Mouse (Mus musculus): ENCODE data around the gene Zfr2.

Gene Zfr2

DNA sequence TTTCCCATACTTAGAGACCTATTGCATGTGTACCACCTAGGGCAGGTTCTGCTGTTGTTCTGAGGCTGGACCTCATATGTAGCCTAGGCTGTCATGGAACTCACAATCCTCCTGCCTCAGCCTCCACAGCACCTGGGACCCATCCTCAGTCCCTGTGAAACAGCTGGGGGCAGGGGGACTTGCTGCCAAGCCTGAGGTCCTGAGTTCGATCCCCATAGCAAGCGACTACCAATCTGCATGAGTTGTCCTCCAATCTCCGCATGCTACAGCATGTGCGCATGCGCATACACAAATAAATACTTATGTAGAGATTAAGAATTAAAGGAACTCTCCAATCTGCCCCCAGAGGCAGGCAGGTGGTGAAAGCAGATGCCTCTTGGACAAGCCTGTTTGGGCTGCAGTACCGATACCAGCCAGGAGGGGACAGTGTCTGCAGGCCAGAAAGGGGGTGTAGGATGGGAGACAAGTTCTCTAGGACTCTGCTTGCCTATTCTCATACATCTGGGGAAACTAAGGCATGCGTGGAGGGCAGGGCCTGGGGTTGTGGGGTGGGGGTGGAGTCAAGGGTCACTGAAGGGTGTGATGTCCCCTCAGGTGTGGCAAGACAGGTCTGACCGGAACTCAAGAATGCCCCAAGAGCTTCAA, 54.7 kb downstream of the Zfr2 start:
- DNase-seq (ENCODE audit: low spot score in 2 of 2), result no peak

DNA sequence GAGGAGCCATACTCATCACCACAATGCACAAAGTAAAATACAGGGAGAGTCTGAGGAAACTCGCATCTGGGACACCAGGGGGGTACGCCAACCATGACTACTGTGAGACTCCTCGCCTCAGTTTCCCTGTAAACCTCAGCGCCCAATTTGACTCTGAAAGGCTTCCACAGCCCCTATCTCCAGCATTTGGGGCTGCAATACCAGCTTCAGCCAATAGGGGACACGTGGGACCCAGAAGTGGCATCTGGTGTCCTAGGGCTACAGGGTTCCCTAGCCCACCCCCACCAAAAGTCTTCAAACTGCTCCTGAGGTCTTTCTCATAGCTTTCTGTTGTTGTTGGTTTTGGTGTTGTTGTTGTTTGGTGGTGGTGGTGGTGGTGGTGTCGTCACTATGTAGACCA, 55.6 kb downstream of the Zfr2 start:
- no peak for DNase-seq (ENCODE audit: low spot score in 2 of 2)

DNA sequence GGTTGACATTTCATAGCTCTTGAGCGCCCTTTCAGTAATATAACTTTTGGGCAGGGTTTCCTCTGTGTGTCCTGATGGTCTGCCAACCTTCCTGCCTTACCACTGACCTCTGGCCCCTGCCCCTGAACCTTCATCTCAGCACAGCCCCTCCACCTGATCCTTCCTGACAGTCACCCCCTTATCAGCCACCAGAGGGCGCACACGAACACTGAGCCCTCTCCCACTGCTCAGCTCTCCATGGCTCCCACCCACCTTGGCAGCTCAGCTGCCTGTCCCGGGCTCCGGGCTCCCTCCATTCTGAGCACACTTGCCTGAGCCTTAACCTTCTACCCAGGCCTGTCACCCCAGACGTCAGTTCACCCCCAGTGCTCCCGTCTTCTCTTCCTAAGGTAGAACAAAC, 56.3 kb downstream of the Zfr2 start:
- DNase-seq (ENCODE audit: low spot score in 2 of 2), result peak in 1 of 2 experiments; percentile 52

DNA sequence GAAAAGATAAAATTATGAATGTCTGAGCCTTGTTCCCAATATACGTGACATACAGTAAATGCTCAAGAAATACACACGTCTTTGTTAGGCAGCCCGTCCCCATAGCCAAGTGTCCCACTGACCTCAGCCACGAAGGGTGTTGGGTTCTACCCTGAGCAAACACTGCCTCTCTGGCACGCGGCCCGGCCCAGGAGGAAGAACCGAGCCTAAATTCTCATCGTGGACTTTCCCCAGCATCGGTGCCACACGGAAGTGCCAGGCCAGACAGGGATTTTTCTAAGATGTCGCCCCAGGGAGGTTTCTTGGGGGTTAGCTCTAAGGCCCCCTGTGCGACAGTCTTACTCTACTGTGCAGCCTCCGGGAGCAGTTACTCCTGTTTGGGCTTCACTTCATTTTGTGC, 56.9 kb downstream of the Zfr2 start:
- no peak for DNase-seq (ENCODE audit: low spot score in 2 of 2)

DNA sequence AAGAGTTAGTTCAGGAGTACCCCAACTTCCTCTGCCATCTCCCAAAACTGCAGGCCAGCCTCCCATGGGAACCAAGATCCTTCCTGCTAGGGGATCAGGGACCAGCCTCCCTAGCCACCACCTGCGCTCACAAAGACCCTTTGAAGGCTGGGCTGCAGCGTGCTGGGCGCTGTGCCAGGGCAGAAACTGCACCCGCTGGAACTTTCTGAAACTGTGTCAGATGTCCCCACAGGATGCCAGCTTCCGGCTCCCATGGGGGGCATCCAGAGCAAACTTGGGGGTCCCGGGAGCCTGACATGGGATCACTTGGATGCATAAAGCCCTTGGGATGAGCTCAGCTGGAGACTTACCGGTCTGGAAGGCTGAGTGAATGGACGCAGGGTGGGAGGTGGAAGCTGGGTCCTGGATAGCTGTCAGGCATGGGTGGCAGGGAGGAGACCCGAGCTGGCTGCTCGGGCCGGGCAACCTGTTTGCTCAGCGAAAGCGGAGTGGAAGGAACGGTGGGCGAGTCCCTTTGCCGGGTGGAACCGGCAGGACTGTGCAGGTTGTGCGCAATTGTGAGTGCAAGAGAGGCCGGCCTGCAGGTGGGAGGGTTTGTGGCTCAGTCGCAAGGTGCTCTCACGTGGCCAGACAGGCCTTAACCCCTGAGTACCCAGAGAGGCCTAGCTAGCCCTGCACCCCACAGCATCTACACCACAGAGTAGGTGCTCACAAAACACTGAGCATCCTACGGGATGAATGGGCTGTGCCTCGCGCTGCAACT, 57.9 kb downstream of the Zfr2 start:
- DNase-seq (ENCODE audit: low spot score in 2 of 2), result no peak

DNA sequence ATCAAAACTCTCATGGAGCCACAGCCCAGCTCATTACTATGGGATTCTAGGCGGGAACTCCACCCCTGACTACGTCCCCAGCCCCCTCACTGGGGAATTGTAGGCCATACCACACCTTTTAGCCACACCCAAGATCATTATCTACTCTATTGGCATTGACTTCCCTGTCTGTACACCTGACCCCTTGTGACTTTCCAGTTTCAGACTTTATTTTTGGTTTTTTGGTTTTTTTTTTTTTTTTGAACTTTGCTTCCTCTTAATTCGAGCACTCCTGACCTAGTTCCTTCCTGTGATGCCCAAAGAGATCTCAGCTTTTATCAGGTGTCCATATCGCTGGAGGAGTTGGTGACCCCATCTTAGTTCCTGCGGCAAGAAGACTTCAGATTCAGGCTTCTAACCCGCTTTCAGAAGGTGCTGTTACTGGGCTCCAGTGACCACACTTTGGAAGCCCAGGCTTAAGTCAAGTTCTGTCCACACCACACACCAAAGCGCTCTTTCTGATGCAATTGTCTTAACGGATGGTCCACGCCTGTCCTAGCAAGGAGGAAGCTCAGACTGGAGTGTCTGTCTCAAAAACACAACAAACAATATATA, 58.7 kb downstream of the Zfr2 start, which contains the start of gene Tjp3:
Gene Tjp3 (minus strand): TSS at position 71 of the 594 bp plus-strand sequence.
- no peak for DNase-seq (ENCODE audit: low spot score in 2 of 2)

DNA sequence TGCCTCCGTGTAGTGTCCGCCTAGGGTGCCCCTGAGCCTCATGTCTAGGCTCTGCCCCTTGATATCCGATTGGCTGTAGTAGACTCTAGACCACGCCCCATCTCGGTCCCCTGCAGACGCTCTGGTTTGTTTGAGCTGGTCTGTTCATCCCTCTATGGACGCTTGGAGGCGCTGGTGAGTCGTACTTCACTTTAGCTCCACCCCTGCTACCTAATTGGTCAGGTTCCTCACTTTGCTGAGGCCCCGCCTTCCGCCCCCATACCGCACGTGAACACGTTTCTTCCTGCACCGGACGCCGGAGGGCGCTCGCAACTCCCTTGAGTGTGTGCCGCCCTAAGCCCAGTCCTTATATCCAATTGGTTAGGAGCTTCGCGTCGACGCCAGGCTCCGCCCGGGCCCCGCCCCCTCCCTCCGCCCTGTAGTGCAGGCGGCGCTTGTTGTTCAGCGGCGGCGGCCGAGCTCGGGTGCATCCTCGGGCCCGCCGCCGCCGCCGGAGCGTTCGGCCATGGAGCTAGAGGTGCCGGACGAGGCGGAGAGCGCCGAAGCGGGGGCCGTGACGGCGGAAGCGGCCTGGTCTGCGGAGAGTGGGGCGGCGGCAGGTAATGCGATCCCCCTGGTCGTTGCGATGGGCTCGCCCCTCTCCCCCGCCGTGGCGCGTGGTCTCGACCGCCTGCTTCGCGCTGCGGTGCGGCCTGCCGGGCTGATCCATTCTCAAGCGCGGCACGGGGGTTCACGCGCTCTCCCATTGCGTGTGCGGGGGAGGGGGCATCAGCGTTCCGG, 59.8 kb downstream of the Zfr2 start, which contains the start of gene Pip5k1c:
Gene Pip5k1c (plus strand): TSS at position 410 of the 780 bp plus-strand sequence.
- DNase-seq (ENCODE audit: low spot score in 2 of 2), result peak; percentile 99 to 100

DNA sequence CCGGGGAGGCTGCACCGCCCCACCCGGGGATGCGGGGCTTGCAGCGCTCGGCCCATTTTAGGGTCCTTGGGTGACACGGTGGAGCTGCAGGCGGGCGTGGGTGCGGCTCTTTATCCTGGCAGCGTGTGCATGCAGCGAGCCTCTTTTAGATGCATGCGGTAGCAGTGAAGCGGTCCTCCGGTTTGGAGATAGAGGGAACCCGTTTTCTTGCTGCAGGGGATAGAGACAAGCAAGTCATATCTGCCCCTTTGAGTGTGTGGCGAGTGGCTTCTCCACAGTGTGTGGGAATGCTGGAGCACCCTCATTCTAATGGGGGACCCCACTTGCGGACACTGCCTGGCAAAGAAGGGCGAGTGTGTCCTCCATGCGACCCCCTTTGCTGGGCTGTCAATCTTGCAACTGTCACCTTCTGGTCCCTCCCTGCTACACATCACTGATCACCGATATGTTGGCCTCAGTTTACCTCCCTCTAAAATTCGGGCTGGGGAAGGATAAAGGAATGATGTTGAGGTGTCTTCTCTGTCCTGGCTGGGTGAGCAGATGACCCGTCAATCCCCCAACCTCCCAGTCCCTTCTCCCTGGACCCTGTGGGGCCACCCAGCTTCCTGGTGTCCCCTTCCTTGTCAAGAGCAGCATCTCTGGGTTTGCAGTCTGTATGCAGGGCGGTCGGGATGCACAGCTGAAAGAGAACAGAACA, 60.5 kb downstream of the Zfr2 start:
- DNase-seq (ENCODE audit: low spot score in 2 of 2), result no peak

DNA sequence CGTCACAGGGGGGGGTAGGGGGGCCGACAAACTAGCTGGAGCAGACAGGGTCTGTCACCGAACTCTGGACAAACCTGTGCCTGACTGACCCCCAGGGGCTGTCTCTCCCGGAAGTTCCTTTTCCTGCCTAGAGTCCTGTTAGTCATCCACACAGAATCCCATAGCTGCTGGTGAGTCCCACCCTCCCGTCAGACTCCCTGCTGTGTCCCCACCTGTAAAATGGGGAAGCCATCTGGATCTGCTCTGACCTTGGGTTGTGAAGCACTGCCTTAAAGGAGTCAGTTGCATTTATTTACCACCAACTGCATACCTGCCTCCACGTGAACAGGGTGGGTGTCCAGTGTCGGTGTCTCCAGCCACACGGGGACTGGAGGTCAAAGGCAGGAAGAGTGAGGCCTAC, 61.5 kb downstream of the Zfr2 start:
- DNase-seq (ENCODE audit: low spot score in 2 of 2), result no peak

DNA sequence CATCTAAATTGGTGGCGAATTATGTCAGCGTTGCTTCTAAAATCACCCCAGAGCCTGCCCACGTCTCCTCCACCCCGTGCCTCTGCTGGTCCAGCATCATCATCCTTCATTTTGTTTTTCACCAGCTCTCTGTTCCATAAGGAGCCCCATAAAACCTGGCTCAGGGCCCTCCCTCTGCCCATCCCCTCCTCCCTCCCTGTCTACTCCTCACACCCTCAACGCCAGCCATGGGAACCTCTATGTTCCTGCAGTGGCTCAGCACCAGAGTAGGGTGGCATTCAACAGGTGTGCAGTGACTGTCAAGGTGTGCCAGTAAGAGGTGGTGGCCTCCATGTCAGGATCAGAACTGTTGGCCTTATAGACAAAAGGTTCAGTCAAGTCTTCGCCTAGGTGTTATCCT, 62.2 kb downstream of the Zfr2 start:
- DNase-seq (ENCODE audit: low spot score in 2 of 2), result no peak

DNA sequence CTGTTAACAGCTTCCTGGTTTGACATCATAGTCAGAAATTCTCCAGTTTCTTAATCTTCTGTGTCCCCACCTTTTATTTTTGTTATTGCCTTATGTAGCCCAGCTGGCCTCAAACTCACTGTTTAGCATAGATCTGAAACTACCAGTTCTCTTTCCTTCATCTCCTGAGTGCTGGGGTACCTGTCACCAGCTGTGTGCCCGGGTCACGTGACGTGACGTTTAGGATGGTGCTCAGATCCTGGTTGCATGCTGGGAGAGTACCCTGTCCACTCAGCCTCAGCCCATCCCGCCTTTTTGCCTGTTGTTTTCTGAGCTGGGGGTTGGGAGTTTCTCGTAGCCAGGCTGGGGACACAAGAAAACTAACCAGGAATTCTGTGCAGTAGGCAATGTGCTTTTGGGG, 64.3 kb downstream of the Zfr2 start:
- no peak for DNase-seq (ENCODE audit: low spot score in 2 of 2)

DNA sequence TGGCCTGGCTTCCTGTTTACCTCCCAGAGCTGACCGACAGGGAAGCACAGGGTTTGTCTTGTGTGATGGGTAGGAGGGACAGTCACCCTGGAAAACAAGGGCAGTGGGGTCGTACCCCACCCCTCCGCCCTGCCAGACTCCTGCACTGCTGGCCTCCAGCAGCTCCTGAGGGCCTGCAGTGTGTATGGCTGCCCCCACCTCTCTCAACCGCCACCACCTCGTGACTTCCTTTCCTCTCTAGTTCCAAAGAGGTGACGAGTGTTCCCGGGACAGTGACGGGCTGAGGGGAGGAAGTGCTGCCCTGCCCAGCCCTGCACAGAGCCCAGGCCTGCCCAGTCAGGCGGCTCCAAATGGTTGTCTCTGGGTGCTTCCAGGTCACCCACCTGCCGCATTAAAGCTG, 64.9 kb downstream of the Zfr2 start:
- no peak for DNase-seq (ENCODE audit: low spot score in 2 of 2)

DNA sequence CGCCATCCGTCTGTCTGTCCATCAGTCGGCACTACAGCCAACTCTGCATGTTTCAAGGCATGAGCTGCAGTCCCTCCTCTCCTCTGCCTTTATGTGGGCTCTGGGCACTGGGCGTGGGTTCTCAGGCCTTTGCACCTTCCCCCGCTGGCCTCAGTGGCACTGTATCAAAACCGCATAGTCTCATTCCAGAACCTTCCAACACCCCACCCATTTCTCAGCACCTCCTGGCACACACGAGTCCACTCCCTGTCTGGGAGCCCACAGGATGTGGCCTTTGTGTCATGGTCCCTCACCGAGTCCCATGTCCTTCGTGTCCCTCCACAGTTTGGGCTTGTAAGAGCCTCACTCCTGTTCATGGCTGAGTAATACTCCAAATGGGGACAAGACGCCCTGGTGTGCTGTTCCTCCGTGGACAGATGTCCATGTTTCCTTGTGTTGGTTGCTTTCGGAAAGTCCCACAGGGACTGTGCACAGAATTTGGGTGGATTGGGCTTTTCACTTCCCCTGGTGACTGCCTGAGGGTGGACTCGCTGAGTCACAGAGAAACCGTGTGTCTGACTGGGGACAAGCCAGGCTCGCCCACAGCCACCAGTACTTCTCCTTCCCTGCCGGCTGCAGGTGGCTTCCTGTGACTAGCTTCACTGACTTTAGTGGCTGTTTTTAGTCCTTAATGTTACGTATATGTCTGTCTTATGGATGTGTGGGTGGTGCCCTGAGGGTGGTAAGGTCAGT, 65.6 kb downstream of the Zfr2 start:
- DNase-seq (ENCODE audit: low spot score in 2 of 2), result no peak

DNA sequence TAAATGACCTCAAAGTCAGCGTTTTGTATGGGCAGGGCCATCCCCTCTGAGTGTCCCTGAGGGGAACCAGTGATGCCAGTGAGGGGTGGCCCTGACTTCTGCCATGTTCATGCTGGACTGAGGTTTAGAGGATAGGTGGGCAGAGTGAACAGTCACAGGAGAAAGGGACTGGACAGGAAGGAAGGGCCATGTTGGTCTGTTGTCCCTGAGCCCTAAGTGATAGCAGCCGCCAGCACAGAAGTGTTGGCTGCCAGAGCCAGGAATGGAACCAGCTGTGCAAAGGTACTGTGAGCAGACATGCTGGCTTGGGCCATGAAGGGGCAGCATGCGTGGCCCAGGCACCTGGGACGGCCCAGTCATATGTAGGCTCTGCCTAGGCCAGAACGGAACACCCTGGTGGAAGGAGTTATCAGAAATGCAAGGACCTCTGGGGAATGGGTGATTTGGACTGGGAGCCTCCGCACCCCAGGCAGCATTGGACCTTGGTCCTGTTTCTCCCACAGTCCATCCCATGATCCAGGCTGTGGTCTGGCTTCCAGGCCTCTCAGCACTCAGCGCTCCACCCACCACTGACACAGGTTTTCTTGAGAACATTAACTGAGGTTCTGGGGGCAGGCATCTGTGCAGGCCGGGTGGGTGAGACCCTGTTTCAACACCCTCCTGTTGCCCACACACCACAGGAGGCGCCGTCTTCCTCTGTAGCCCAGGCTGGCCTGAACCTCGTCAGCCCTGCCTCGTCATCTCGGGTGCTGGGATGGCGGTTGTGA, 66.8 kb downstream of the Zfr2 start:
- no peak for DNase-seq (ENCODE audit: low spot score in 2 of 2)

DNA sequence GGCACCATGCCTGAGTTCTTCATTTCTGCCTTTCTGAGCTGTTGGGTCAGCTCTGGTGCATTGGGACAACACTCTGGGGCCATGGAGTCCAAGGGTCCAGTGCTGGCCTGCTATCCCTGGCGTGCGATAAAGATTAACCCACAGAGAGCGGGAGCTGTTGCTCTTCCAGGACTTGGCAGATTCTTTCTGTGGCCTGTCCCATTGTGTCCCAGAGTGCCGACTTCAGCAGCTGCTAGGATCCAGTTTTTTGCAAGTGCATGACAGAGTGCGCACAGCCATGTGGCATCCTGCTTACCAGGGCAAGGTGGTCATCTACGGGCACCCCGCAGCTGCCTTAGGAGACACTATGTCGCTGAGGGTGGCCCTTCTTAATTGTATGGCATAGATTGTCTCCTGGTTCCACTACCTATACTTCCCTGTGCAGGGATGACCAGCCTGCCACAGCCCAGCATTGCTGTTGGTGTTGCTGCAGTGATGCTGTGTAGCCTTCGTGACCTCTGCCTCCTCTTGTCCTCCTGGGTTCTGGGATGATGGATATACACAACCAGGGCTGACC, 67.5 kb downstream of the Zfr2 start:
- DNase-seq (ENCODE audit: low spot score in 2 of 2), result no peak

DNA sequence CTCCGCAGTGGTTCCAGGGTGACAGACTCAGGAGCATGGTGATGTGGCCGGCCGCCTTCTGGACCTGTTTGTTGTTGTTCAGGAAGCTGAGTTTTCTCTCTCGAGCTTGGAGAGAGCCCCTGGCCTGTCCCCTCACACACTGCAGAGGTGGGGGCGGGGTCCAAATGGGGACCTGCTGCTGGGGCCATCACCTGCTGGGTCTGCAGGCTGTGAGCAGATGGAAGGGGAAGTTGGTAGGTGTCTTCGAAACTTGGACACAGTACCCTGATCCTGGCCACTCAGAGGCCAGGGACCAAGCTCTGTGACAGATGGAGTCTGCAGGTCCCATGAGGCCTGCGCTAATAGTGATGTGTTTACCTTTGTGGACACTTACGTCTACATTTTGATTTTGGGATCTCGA, 68.4 kb downstream of the Zfr2 start:
- no peak for DNase-seq (ENCODE audit: low spot score in 2 of 2)
